Mouse (Mus musculus): ENCODE data around the gene Necab3.

Gene Necab3

GRCm38 (mm10) chr2:154543567-154544347, 14.9 kb downstream of the Necab3 start:
- in situ Hi-C loops (cut with MboI) = no loop called here

GRCm38 (mm10) chr2:154541630-154542029, 17.1 kb downstream of the Necab3 start:
- in situ Hi-C loops (cut with MboI) = no loop called here

- in situ Hi-C loops (cut with MboI) = no loop called here
Measured at GRCm38 (mm10) chr2:154539720-154540119, 19.0 kb downstream of the Necab3 start.

- in situ Hi-C loops (cut with MboI) = no loop called here
Measured at GRCm38 (mm10) chr2:154538710-154539109, 20.0 kb downstream of the Necab3 start.

DNA sequence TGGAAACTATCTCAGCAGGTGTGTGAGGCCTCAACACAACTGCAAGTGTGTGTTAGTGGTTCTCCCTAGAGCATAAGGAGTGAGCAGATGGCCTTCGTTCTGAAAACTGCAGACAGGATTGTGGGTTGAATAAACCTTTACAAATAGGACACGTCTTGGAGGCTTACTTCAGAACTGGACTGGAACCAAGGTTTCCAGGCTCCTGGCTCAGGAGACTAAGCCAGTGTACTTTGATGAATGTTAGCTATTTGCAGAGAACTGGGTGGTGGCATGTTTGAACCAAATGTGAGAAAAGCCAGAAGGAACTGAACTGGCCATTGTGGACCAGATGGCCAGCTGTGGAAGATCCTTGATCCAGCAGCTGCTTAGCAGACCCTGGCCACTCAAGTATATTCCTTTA, 20.4 kb downstream of the Necab3 start:
- in situ Hi-C loops (cut with MboI) = no loop called here

GRCm38 (mm10) chr2:154534704-154535270, 23.9 kb downstream of the Necab3 start:
- in situ Hi-C loops (cut with MboI) = no loop called here

DNA sequence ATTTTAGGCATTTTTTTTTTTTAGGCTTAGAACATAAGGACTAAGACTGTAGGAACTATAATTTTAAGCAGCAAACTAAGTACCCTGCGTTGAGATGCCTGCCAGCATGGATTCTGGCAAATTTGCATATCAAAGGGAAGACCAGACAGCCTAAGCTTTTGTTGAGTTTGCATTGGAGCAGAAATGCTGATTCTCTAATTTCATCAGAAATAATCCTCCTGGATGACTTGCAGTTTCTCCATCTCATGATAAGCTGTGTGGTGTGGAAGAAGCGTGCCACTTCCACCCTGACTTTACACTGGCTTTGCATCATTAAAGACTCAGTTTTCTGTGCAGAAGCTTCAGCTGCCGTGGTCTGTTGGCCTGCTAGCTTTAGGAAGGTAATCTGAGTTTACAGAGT, 25.8 kb downstream of the Necab3 start:
- in situ Hi-C loops (cut with MboI) = no loop called here

DNA sequence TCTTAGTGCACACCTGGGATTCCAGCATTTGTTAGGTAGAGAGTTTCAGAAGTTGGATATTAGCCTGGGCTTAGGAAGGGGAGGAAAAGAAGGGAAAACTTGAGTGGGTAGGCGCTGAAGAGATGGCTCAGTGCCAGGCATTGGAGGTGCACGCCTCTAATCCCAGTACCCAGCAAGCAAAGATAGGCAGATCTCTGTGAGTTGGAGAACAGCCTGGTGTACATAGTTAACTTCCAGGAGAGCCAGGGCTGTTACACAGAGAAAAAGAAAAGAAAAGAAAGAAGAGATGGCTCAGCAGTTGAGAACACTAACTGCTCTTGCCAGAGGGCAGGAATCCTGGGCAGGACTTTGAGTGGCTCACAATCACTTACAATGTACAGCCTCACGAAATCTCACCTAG, 32.2 kb downstream of the Necab3 start:
- in situ Hi-C loops (cut with MboI) = no loop called here

- in situ Hi-C loops (cut with MboI) = no loop called here
Measured at GRCm38 (mm10) chr2:154525285-154525684, 33.4 kb downstream of the Necab3 start.

GRCm38 (mm10) chr2:154522334-154522733, 36.4 kb downstream of the Necab3 start:
- in situ Hi-C loops (cut with MboI) = no loop called here

- in situ Hi-C loops (cut with MboI) = no loop called here
Measured at GRCm38 (mm10) chr2:154521449-154521848, 37.2 kb downstream of the Necab3 start.

GRCm38 (mm10) chr2:154517424-154517823, 41.3 kb downstream of the Necab3 start:
- in situ Hi-C loops (cut with MboI) = no loop called here

DNA sequence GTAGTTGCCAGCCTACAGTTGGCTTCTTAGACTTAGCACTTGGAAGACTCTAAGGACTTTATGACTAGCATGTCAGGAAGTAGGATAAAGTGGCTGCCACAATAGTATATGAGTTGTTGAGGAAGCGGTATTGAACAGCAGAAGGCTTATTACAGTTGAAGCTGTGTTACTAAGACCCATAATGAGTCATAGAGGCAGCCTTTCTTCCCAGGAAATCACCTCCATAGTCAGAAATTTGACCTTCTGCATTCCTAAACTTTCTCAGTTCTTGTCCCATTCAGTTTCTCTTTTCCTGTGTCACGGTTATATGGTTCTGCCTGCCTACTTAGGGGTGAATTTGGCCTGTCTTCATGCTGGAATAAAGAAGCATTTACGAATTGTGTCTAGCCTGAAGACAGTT, 41.7 kb downstream of the Necab3 start:
- in situ Hi-C loops (cut with MboI) = no loop called here

GRCm38 (mm10) chr2:154510141-154510540, 48.5 kb downstream of the Necab3 start:
- in situ Hi-C loops (cut with MboI) = no loop called here

- in situ Hi-C loops (cut with MboI) = no loop called here
Measured at GRCm38 (mm10) chr2:154508450-154508849, 50.2 kb downstream of the Necab3 start.

DNA sequence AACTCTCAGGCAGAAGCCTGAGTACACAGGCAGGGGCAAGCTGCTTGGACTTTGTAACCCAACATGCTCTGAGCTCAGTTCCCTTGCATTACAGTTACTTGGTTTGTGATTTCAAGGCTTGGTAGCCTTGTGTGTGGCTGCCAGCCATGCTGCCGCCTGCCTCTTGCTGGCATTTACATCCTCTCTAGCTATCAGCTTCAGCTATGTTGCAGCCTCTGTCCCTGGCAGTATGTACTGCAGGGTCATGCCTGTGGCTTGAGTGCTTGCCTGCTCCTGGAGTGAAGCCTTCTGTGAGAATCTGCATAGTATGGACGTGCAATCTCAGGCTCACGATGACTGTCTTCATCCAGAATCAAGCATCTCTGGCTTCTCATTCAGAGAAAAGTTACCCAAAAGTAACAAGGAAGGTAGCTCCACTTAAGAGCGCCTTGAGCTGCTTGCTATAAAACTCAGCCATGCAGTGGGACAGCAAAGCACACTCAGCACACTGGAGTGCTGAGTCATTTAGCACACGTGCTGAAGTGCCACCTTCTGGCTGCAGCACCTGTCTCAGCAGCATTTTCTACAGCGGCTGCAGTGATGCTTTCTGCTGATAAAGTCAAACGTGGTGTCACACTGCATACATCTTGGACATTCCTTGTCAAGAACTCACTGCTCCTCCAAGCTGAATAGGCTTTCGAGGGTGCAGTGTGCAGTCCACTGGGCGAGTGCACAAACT, 51.0 kb downstream of the Necab3 start:
- in situ Hi-C loops (cut with MboI) = no loop called here

- in situ Hi-C loops (cut with MboI) = no loop called here
Measured at GRCm38 (mm10) chr2:154507076-154507475, 51.6 kb downstream of the Necab3 start.

- in situ Hi-C loops (cut with MboI) = no loop called here
Measured at GRCm38 (mm10) chr2:154500758-154501157, 57.9 kb downstream of the Necab3 start.

- in situ Hi-C loops (cut with MboI) = no loop called here
Measured at GRCm38 (mm10) chr2:154499717-154500247, 58.9 kb downstream of the Necab3 start.

GRCm38 (mm10) chr2:154498571-154498970, 60.1 kb downstream of the Necab3 start:
- in situ Hi-C loops (cut with MboI) = no loop called here

DNA sequence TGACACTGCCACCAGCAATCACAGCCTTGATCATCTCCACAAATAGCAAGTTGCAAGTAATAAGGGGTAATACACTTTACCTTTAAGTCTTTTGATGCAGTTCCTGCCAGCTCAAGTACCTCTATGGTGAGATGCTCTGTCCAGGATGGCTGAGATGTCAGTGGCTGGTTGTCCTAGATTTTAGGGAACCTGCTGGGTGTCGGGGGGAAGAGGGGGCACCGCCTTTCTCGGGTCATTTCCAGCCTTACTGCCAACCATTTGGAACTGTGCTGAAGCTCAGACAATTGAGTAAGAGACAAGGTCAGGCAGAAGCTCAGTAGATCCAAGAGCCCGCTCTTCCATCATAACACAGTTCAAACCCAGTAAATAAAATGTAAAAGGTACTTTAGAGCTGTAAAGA, 63.7 kb downstream of the Necab3 start:
- in situ Hi-C loops (cut with MboI) = no loop called here

Data from mature B cell (primary cell).